Mouse (Mus musculus): ENCODE results near the gene Aoc2. TPM values are rescaled to one million over a fixed set of nuclear protein-coding genes. Genes with fewer than 3 reads are reported as not detected.

Gene Aoc2
- 3.6 TPM for polyA plus RNA-seq (2015; fragmentation: Illumina TruSeq; extraction: RNeasy Lipid Tissue Mini Kit (QIAGEN cat#74804); ENCODE audit: low read depth, low replicate concordance)

DNA sequence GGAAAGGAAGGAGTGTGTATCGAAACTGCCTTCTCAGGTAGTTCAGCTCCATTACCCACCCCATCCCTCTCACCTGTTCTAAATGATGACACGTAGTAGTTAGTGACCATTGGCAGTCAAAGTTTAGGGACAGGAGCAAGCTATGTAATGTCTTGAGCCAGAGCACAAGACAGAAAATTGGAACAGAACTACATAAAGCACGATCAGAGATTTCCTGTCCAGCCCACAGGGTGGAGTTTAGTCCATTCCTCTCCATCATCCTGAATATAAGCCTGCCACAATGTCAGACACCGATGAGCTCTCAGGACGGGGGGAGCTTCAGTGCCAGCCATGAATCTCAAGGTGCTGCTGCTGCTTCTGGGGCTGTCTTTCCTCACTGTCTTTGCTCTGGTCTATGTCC, at the start of gene Aoc2:
Gene Aoc2 (plus strand): TSS at position 301 of the 400 bp plus-strand sequence.

DNA sequence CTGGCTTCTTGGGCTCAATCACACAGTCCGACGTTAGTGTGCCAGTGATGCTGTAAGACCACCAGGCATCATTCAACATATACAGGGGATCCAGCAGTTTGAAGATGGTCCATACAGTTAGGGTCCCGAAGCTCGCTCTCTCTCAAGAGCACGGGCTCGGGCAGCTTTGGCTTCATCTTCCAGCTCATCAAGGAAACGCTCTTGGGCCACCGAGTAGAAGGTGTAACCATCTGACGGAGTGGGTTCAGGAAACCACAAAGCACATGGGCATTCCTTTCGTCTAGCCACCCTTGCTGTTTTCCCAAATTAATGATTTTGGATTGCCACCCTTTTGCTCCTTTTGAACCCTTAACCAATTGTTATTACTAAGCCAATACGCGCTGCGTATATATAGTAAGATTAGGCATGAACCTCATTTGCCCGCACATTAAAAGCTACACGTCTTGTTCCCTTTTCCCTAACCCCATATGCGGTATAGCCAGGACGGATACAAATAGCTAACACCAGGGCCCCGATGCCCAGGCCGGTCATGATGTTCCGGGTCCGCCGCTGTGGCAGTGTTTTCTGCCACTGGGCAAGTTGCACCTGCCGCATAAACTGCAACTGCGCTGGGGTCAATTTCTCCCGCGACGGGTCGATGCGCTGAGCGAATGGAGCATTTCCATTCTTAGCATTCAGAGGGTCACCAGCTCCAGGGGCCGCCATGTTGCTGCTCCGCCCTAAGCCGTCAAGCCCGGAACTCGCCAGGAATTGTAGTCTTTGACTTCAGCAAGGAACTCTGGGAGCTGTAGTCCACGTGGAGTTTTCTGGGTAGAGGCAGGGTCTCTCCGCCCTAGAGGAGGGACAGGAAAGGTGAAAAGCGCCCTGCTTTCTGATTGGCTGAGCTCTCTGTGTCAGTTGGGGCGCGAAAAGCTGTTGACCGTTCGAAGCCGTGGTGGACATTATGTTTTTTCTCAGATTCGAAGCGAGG, 46.4 kb upstream of the Aoc2 start, which contains the start of the genes Cntd1 and Coa3:
Gene Cntd1 (plus strand): TSS at position 790 of the 970 bp plus-strand sequence.
Gene Coa3 (minus strand): TSS at position 892 of the 970 bp plus-strand sequence.

DNA sequence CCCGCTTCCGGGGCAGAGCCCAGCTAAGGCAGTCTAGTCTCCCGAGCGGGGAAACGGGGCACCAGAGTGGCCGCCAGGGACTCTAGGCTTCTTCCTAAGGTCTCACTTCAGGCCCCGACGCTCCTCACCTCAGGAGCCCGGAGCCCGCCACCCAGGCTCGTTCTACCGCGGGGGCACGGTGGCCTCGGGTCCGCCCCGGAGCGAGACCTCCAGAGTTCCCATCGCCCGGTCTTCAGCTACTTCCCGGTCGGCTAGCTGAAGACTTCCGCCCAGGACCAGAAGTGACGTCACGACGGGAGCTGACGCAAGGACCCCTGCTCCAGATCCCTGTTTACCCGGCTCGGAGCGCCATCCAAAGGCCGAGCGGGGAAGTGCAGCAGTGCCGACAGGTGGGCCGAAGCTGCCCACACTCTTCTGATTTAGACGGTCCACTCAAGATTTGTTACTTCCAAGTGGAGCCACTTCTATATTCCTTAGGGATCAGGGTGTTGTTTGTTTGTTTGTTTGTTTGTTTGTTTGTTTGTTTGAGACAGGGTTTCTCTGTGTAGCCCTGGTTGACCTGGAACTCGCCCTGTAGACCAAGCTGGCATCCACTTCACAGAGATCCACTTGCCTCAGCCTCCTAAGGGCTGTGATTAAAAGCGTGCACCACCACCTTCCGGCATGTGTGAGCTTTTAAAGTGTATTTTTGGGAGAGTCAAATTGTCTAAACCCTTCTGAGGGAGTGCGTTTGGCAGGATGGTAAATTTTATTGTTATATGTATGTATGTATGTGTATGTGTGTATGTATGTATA, 22.7 kb upstream of the Aoc2 start, which contains the start of gene Becn1:
Gene Becn1 (minus strand): TSS at position 283 of the 795 bp plus-strand sequence.

DNA sequence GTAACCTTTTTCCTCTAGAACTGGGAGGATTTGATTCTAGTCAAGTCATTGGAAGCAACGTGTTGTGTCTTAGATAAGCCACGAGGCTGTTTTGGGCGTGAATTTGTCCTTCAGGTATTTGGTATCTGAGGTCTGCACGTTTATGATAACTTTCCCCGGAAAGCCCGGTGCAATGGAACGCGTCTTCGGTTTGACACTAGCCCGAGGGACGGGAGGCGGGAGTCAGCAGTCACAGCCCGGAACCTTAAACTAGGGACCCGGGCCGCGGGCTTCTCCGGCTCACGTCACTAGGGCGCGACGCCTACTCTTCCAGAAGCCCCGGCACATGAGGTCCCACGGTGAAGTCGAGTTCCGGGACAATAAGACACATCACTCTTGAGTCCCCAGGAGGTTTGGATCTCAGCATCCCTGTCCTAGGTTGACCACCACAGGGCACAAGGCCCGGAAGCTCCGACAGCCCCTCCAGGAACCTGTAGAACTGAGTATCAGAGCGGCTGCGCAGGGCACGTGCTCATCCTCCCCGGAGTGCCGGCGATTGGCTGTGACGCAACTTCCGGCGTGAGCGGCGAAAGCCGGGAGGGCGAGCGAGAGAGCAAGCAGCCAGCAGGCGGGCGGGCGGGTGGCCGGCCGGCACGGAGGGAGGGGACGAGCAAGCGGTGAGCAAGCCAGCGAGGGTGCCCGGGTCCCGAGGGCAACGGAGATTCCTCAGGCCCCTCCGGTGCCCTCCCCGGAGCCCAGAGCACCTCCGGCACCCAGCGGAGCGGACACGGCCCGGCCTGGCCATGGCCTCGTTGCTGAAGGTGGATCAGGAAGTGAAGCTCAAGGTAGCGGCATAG, 9.0 kb upstream of the Aoc2 start, which contains the start of gene Psme3:
Gene Psme3 (plus strand): TSS at position 549 of the 836 bp plus-strand sequence.

DNA sequence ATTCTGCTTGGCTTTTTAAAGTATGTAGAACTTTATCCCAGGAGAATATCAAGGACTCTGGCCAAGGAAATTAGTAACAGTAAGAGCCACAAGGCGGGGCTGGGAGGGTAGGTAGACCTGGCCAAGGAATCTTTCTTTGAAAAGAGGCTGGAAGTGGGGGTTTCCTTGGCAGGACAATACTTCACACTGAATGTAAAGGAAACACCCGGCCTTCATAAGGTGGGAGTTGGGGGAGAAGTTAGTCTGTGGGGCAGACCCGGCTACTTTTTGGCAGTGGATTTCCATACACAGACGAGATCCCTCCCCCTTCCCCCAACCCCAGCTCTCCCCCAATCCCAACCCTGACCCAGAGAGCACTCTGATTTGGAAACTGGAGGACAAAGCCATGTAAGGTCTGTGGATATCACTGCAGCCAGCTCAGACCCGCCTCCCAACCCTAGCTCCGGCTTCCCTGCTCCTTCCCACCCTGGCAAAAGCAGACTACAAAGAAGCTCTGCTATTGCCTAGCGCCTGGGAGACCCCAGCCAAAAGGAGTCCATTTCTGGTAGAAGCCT, 5.6 kb downstream of the Aoc2 start, which contains the start of gene Aoc3:
Gene Aoc3 (plus strand): TSS at position 235 of the 554 bp plus-strand sequence.

DNA sequence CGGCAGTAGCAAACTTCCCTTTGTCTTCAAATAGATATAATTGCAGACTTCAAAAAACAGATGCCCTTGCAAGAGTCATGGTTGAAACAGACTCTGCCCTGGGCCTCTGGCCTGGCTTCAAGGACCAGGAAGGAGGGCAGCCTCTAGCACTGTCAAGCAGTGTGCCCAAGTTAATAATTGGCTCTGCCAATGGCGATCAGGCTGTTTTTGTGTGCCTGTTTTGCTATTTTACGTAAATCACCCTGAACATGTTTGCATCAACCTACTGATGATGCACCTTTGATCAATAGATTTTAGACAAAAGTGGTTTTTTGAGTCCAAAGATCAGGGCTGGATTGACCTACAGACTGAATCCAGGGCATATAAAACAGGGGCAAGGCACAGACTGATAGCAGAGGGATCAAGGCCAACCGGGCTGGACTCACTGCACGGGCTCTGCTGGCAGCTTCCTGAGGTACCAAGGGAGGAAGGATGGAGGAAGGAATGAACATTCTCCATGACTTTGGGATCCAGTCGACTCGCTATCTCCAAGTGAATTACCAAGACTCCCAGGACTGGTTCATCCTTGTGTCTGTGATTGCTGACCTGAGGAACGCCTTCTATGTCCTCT, 42.6 kb downstream of the Aoc2 start, which contains the start of gene G6pc:
Gene G6pc (plus strand): TSS at position 236 of the 610 bp plus-strand sequence.

Other genes starting within 250 kb of the Aoc2 start
- gene Hsd17b1, start 246.7 kb upstream of the Aoc2 start, polyA plus RNA-seq (2015; fragmentation: Illumina TruSeq; extraction: RNeasy Lipid Tissue Mini Kit (QIAGEN cat#74804); ENCODE audit: low read depth, low replicate concordance), result not detected
- gene Coasy, start 242.5 kb upstream of the Aoc2 start, polyA plus RNA-seq (2015; fragmentation: Illumina TruSeq; extraction: RNeasy Lipid Tissue Mini Kit (QIAGEN cat#74804); ENCODE audit: low read depth, low replicate concordance), result 25.5 TPM
- 77.5 TPM for gene Mlx, start 237.8 kb upstream of the Aoc2 start, polyA plus RNA-seq (2015; fragmentation: Illumina TruSeq; extraction: RNeasy Lipid Tissue Mini Kit (QIAGEN cat#74804); ENCODE audit: low read depth, low replicate concordance)
- gene Psmc3ip, start 229.6 kb upstream of the Aoc2 start, polyA plus RNA-seq (2015; fragmentation: Illumina TruSeq; extraction: RNeasy Lipid Tissue Mini Kit (QIAGEN cat#74804); ENCODE audit: low read depth, low replicate concordance), result 3.9 TPM
- 62.6 TPM for gene Retreg3, start 205.2 kb upstream of the Aoc2 start, polyA plus RNA-seq (2015; fragmentation: Illumina TruSeq; extraction: RNeasy Lipid Tissue Mini Kit (QIAGEN cat#74804); ENCODE audit: low read depth, low replicate concordance)
- gene Tubg1, start 205.1 kb upstream of the Aoc2 start, polyA plus RNA-seq (2015; fragmentation: Illumina TruSeq; extraction: RNeasy Lipid Tissue Mini Kit (QIAGEN cat#74804); ENCODE audit: low read depth, low replicate concordance), result 52.4 TPM
- gene Tubg2, start 169.2 kb upstream of the Aoc2 start, polyA plus RNA-seq (2015; fragmentation: Illumina TruSeq; extraction: RNeasy Lipid Tissue Mini Kit (QIAGEN cat#74804); ENCODE audit: low read depth, low replicate concordance), result 62.0 TPM
- 98.9 TPM for gene Cntnap1, start 154.5 kb upstream of the Aoc2 start, polyA plus RNA-seq (2015; fragmentation: Illumina TruSeq; extraction: RNeasy Lipid Tissue Mini Kit (QIAGEN cat#74804); ENCODE audit: low read depth, low replicate concordance)
- gene Plekhh3, start 153.7 kb upstream of the Aoc2 start, polyA plus RNA-seq (2015; fragmentation: Illumina TruSeq; extraction: RNeasy Lipid Tissue Mini Kit (QIAGEN cat#74804); ENCODE audit: low read depth, low replicate concordance), result 7.8 TPM
- gene Ccr10, start 149.6 kb upstream of the Aoc2 start, polyA plus RNA-seq (2015; fragmentation: Illumina TruSeq; extraction: RNeasy Lipid Tissue Mini Kit (QIAGEN cat#74804); ENCODE audit: low read depth, low replicate concordance), result not detected
- 42.2 TPM for gene Ezh1, start 98.6 kb upstream of the Aoc2 start, polyA plus RNA-seq (2015; fragmentation: Illumina TruSeq; extraction: RNeasy Lipid Tissue Mini Kit (QIAGEN cat#74804); ENCODE audit: low read depth, low replicate concordance)
- 28.6 TPM for gene Ramp2, start 79.0 kb upstream of the Aoc2 start, polyA plus RNA-seq (2015; fragmentation: Illumina TruSeq; extraction: RNeasy Lipid Tissue Mini Kit (QIAGEN cat#74804); ENCODE audit: low read depth, low replicate concordance)
- gene Vps25, start 71.4 kb upstream of the Aoc2 start, polyA plus RNA-seq (2015; fragmentation: Illumina TruSeq; extraction: RNeasy Lipid Tissue Mini Kit (QIAGEN cat#74804); ENCODE audit: low read depth, low replicate concordance), result 94.4 TPM
- 4.8 TPM for gene Wnk4, start 64.5 kb upstream of the Aoc2 start, polyA plus RNA-seq (2015; fragmentation: Illumina TruSeq; extraction: RNeasy Lipid Tissue Mini Kit (QIAGEN cat#74804); ENCODE audit: low read depth, low replicate concordance)
- gene Cntd1, start 46.1 kb upstream of the Aoc2 start, polyA plus RNA-seq (2015; fragmentation: Illumina TruSeq; extraction: RNeasy Lipid Tissue Mini Kit (QIAGEN cat#74804); ENCODE audit: low read depth, low replicate concordance), result 0.58 TPM
- 223 TPM for gene Coa3, start 45.9 kb upstream of the Aoc2 start, polyA plus RNA-seq (2015; fragmentation: Illumina TruSeq; extraction: RNeasy Lipid Tissue Mini Kit (QIAGEN cat#74804); ENCODE audit: low read depth, low replicate concordance)
- 183 TPM for gene Becn1, start 22.8 kb upstream of the Aoc2 start, polyA plus RNA-seq (2015; fragmentation: Illumina TruSeq; extraction: RNeasy Lipid Tissue Mini Kit (QIAGEN cat#74804); ENCODE audit: low read depth, low replicate concordance)
- 106 TPM for gene Psme3, start 8.8 kb upstream of the Aoc2 start, polyA plus RNA-seq (2015; fragmentation: Illumina TruSeq; extraction: RNeasy Lipid Tissue Mini Kit (QIAGEN cat#74804); ENCODE audit: low read depth, low replicate concordance)
- gene Aoc3, start 5.5 kb downstream of the Aoc2 start, polyA plus RNA-seq (2015; fragmentation: Illumina TruSeq; extraction: RNeasy Lipid Tissue Mini Kit (QIAGEN cat#74804); ENCODE audit: low read depth, low replicate concordance), result 0.64 TPM
- not detected for gene G6pc, start 42.5 kb downstream of the Aoc2 start, polyA plus RNA-seq (2015; fragmentation: Illumina TruSeq; extraction: RNeasy Lipid Tissue Mini Kit (QIAGEN cat#74804); ENCODE audit: low read depth, low replicate concordance)
- 71.2 TPM for gene Aarsd1, start 92.6 kb downstream of the Aoc2 start, polyA plus RNA-seq (2015; fragmentation: Illumina TruSeq; extraction: RNeasy Lipid Tissue Mini Kit (QIAGEN cat#74804); ENCODE audit: low read depth, low replicate concordance)
- gene Gm27029, start 99.7 kb downstream of the Aoc2 start, polyA plus RNA-seq (2015; fragmentation: Illumina TruSeq; extraction: RNeasy Lipid Tissue Mini Kit (QIAGEN cat#74804); ENCODE audit: low read depth, low replicate concordance), result 3.4 TPM
- gene Rundc1, start 100.0 kb downstream of the Aoc2 start, polyA plus RNA-seq (2015; fragmentation: Illumina TruSeq; extraction: RNeasy Lipid Tissue Mini Kit (QIAGEN cat#74804); ENCODE audit: low read depth, low replicate concordance), result 31.3 TPM
- 6.1 TPM for gene Ptges3l, start 100.3 kb downstream of the Aoc2 start, polyA plus RNA-seq (2015; fragmentation: Illumina TruSeq; extraction: RNeasy Lipid Tissue Mini Kit (QIAGEN cat#74804); ENCODE audit: low read depth, low replicate concordance)
- gene Rpl27, start 117.2 kb downstream of the Aoc2 start, polyA plus RNA-seq (2015; fragmentation: Illumina TruSeq; extraction: RNeasy Lipid Tissue Mini Kit (QIAGEN cat#74804); ENCODE audit: low read depth, low replicate concordance), result 399 TPM
- 5.8 TPM for gene Ifi35, start 123.3 kb downstream of the Aoc2 start, polyA plus RNA-seq (2015; fragmentation: Illumina TruSeq; extraction: RNeasy Lipid Tissue Mini Kit (QIAGEN cat#74804); ENCODE audit: low read depth, low replicate concordance)
- 246 TPM for gene Rnd2, start 139.9 kb downstream of the Aoc2 start, polyA plus RNA-seq (2015; fragmentation: Illumina TruSeq; extraction: RNeasy Lipid Tissue Mini Kit (QIAGEN cat#74804); ENCODE audit: low read depth, low replicate concordance)
- 31.2 TPM for gene Vat1, start 141.2 kb downstream of the Aoc2 start, polyA plus RNA-seq (2015; fragmentation: Illumina TruSeq; extraction: RNeasy Lipid Tissue Mini Kit (QIAGEN cat#74804); ENCODE audit: low read depth, low replicate concordance)
- 0.70 TPM for gene Brca1, start 226.9 kb downstream of the Aoc2 start, polyA plus RNA-seq (2015; fragmentation: Illumina TruSeq; extraction: RNeasy Lipid Tissue Mini Kit (QIAGEN cat#74804); ENCODE audit: low read depth, low replicate concordance)
- gene Nbr1, start 227.1 kb downstream of the Aoc2 start, polyA plus RNA-seq (2015; fragmentation: Illumina TruSeq; extraction: RNeasy Lipid Tissue Mini Kit (QIAGEN cat#74804); ENCODE audit: low read depth, low replicate concordance), result 110 TPM

All from brain, adult 10 weeks (tissue).